Mouse (Mus musculus) bone marrow, adult 2 months (tissue): ENCODE data around the gene Ryr3.

Source experiments
- CTCF ChIP-seq: fragments of 200-500 bp; IDR thresholded peaks from 2 replicates; pipeline ENCODE4 v1.5.1; 2011; ENCODE audit warnings: low read length, control low read depth; ENCODE audit not compliant: control insufficient read depth, insufficient read depth
- POLR2A ChIP-seq: fragments of 200-500 bp; IDR thresholded peaks from 2 replicates; pipeline ENCODE4 v1.6.1; 2011; ENCODE audit warnings: low read depth, mild to moderate bottlenecking, control low read depth, low read length, borderline replicate concordance; ENCODE audit not compliant: control insufficient read depth

DNA sequence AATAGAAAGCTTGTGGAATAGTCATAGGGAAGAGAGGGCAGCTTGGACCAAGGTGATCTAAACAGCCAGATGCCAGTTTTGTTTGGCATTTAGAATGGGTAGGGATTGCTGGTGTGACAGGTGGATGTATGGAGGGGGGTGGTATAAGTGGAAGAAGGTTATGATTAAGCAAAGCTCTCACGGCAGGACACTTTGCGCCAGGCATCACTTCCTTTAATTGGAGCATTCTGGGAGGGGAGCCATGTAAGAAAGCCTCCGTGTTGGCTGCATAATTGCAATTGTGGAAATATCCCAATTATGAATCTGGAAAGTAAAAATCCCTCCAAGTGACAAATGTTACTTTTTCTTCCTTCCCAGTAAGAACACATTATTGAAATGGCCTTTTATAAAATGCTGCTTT is 339.5 kb downstream of the Ryr3 start:
- TF ChIP-seq POLR2A: no peak
- TF ChIP-seq CTCF: no peak
